Mouse (Mus musculus) heart, embryonic 13.5 days (tissue): ENCODE data around the gene Zbtb32. TPM values are rescaled to one million over a fixed set of nuclear protein-coding genes. Genes with fewer than 3 reads are reported as not detected.

Experiments used
- ATAC-seq: fragments of 200-750 bp; cut with Nextera tagmentation; 2 replicates; pipeline ENCODE4 v1.8.0; 2017; ENCODE audit warnings: moderate TSS enrichment; ENCODE audit not compliant: insufficient number of reproducible peaks, low FRiP score, low TSS enrichment; ENCODE audit errors: extremely low read depth
- H3K27ac ChIP-seq: fragments of 300-500 bp; sonication (generic); replicated peaks from 2 replicates; pipeline ENCODE4 v1.5.1; 2015; ENCODE audit warnings: moderate library complexity, mild to moderate bottlenecking, inconsistent platforms
- H3K27me3 ChIP-seq: fragments of 300-500 bp; sonication (generic); replicated peaks from 2 replicates; pipeline ENCODE4 v1.6.1; 2015; ENCODE audit warnings: mild to moderate bottlenecking, inconsistent platforms
- H3K36me3 ChIP-seq: fragments of 300-500 bp; sonication (generic); 2 replicates; pipeline ENCODE4 v1.6.1; 2015; ENCODE audit warnings: mild to moderate bottlenecking, inconsistent platforms
- H3K4me1 ChIP-seq: fragments of 300-500 bp; sonication (generic); 2 replicates; pipeline ENCODE4 v1.6.1; 2015; ENCODE audit warnings: inconsistent platforms
- H3K4me2 ChIP-seq: fragments of 300-500 bp; sonication (generic); 2 replicates; pipeline ENCODE4 v1.6.1; 2015; ENCODE audit warnings: inconsistent platforms, mild to moderate bottlenecking, moderate library complexity
- H3K4me3 ChIP-seq: fragments of 300-500 bp; sonication (generic); 2 replicates; pipeline ENCODE4 v1.5.1; 2015; ENCODE audit warnings: moderate library complexity, mild to moderate bottlenecking, inconsistent platforms
- H3K9ac ChIP-seq: fragments of 300-500 bp; sonication (generic); 2 replicates; pipeline ENCODE4 v1.6.1; 2015; ENCODE audit warnings: inconsistent platforms, mild to moderate bottlenecking, moderate library complexity
- H3K9me3 ChIP-seq: fragments of 300-500 bp; sonication (generic); 2 replicates; pipeline ENCODE4 v1.6.1; 2016; ENCODE audit warnings: inconsistent platforms
- WGBS: fragments of 180-500 bp; shearing (Covaris S2); methylation state at CpG from one replicate; pipeline ENCODE4 v1.1.7; 2015; ENCODE audit warnings: mixed read lengths; 5-methylcytosine and 5-hydroxymethylcytosine counted together
- polyA plus RNA-seq: library from polyadenylated mRNA; unstranded; fragments of >200 nt; fragmentation: Nextera tagmentation; extraction: Ambion mirVana; gene quantifications from 2 replicates; pipeline ENCODE4 v1.2.1, GENCODE M21; 2015

The Zbtb32 gene
- polyA plus RNA-seq, 1 experiment from 2014 or later: 0.13 TPM

DNA sequence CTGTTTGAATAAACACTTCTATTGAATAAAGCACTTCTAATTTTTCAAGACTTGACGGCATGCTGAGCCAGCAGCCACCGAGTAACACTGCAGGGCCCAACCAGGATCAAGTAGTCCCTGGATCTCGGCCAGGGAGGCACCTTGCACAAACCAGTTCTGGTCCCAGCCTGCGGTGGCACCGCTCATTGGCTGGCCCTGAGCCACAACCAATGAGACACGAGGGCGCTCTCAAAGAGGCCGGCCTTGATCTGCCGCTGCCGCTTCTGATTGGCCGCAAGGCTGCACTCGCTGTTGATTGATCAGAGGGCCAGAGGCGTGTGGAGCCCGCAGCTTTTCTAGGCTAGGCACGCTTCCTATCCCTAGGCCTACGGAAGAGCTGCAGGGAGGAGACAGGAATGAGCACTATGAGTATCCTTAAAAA lies 1.2 kb upstream of the Zbtb32 start:
- Histone ChIP-seq H3K4me1 (peaks cover 15% of the 10 kb centered on the region), H3K27ac (no peak overlapping the region), H3K9ac (0 out of 2 replicates have a peak overlapping the region, but pooled peaks have one; percentile 21), H3K27me3 (peaks cover 23% of the 10 kb centered on the region), H3K9me3 (no peaks in the 10 kb centered on the region), H3K4me3 (no peak overlapping the region), H3K36me3 (no peaks in the 10 kb centered on the region), H3K4me2 (peak overlapping the region; percentile 49)
- under 1% methylated on average over 16 of the region's 16 CpGs for WGBS
- peak; percentile 85 for ATAC-seq

DNA sequence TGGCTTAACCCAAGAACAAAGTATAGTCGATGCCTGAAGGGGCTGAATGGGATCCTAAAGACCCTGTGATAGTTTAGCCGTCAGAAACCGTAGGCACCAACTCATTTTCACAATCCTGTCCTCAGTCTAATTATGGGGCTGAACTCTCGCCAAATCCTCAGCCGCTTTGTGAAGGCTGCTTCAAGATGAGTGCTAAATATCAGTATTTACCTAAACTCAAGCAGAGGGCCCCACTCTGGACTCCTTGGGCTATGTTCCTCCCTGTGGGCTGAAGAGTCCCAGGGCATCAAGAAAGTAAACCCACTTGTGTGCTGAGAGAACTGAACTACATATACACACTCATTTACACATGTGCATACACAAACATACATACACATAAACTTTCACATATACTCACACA lies 1.9 kb downstream of the Zbtb32 start:
- no peak overlapping the region for H3K4me2 ChIP-seq
- WGBS: 72% methylated on average over 5 of the region's 5 CpGs
- no peak overlapping the region for H3K4me3 ChIP-seq
- no peaks in the 10 kb centered on the region for H3K36me3 ChIP-seq
- no peak overlapping the region for H3K9ac ChIP-seq
- no peak overlapping the region for H3K27ac ChIP-seq
- ATAC-seq: no peak
- H3K4me1 ChIP-seq: peaks cover 12% of the 10 kb centered on the region
- H3K27me3 ChIP-seq: peaks cover 30% of the 10 kb centered on the region
- H3K9me3 ChIP-seq: no peaks in the 10 kb centered on the region

DNA sequence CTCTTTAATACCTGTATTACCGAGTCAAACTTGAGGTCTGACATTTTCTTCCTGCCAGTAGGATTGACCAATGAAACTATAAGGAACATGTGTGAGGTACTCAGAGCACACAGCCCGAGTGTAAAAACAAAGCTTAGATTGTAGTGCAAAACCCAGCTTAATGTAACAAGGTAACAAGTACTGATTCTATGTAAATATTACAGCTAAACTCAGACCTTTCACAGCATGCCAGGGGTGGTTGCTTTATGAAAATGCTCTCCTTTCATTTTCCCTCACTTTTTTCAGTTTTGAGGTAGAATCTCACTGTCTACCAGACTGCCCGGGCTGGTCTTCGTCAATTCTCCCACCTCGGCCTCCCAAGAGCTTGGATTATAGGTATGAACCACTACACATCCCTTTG lies 2.6 kb downstream of the Zbtb32 start:
- H3K9ac ChIP-seq: no peak overlapping the region
- H3K4me2 ChIP-seq: no peak overlapping the region
- no peak for ATAC-seq
- peaks cover 30% of the 10 kb centered on the region for H3K27me3 ChIP-seq
- no peaks in the 10 kb centered on the region for H3K36me3 ChIP-seq
- H3K27ac ChIP-seq: no peak overlapping the region
- H3K4me1 ChIP-seq: peaks cover 12% of the 10 kb centered on the region
- 72% methylated on average over 5 of the region's 5 CpGs for WGBS
- no peak overlapping the region for H3K4me3 ChIP-seq
- no peaks in the 10 kb centered on the region for H3K9me3 ChIP-seq

- Histone ChIP-seq H3K4me3 (no peak overlapping the region), H3K4me2 (no peak overlapping the region), H3K27me3 (peaks cover 30% of the 10 kb centered on the region), H3K9ac (no peak overlapping the region), H3K9me3 (no peaks in the 10 kb centered on the region), H3K27ac (no peak overlapping the region), H3K4me1 (peaks cover 9% of the 10 kb centered on the region), H3K36me3 (no peaks in the 10 kb centered on the region)
- WGBS: 53% methylated on average over 4 of the region's 4 CpGs
- no peak for ATAC-seq
These were observed 4.1 kb downstream of the Zbtb32 start for GRCm38 (mm10) chr7:30594510-30595024.

GRCm38 (mm10) chr7:30593579-30594509 lies 4.9 kb downstream of the Zbtb32 start:
- 67% methylated on average over 10 of the region's 10 CpGs for WGBS
- Histone ChIP-seq H3K4me1 (peaks cover 8% of the 10 kb centered on the region), H3K4me3 (no peak overlapping the region), H3K36me3 (no peaks in the 10 kb centered on the region), H3K27me3 (peaks cover 28% of the 10 kb centered on the region), H3K27ac (no peak overlapping the region), H3K9ac (no peak overlapping the region), H3K9me3 (no peaks in the 10 kb centered on the region), H3K4me2 (no peak overlapping the region)
- ATAC-seq: no peak

GRCm38 (mm10) chr7:30592772-30593423 lies 5.8 kb downstream of the Zbtb32 start:
- H3K27ac ChIP-seq: no peak overlapping the region
- H3K9me3 ChIP-seq: no peaks in the 10 kb centered on the region

DNA sequence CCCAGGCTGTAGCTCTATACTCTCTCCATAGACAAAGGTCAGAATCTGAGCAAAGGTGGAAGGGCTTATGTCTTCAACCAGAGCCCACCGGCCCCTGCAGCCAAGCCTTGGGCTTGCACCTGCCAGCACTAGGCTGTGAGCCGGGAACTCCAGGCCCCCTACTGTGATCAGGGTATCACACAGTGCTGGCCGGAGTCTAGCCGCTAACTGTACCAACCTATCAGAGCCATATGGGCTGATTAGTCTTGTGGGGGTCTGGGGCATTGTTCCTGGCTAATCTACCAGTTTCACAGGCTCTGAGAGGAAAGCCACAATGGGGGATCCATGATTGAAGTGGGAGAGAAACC lies 7.1 kb downstream of the Zbtb32 start:
- Histone ChIP-seq H3K27ac (no peak overlapping the region), H3K9me3 (no peaks in the 10 kb centered on the region), H3K9ac (0 out of 2 replicates have a peak overlapping the region, but pooled peaks have one; percentile 7), H3K4me3 (no peak overlapping the region), H3K4me2 (no peak overlapping the region), H3K36me3 (peaks cover 4% of the 10 kb centered on the region), H3K27me3 (peaks cover 17% of the 10 kb centered on the region), H3K4me1 (peaks cover 20% of the 10 kb centered on the region)
- WGBS: 50% methylated on average over 4 of the region's 4 CpGs
- no peak for ATAC-seq

More at GRCm38 (mm10) chr7:30592772-30593423, 5.8 kb downstream of the Zbtb32 start:
- Histone ChIP-seq H3K4me1 (peaks cover 8% of the 10 kb centered on the region), H3K4me3 (no peak overlapping the region), H3K27me3 (peaks cover 26% of the 10 kb centered on the region), H3K36me3 (no peaks in the 10 kb centered on the region), H3K4me2 (no peak overlapping the region), H3K9ac (no peak overlapping the region)
- no peak for ATAC-seq
- WGBS: 34% methylated on average over 5 of the region's 5 CpGs

DNA sequence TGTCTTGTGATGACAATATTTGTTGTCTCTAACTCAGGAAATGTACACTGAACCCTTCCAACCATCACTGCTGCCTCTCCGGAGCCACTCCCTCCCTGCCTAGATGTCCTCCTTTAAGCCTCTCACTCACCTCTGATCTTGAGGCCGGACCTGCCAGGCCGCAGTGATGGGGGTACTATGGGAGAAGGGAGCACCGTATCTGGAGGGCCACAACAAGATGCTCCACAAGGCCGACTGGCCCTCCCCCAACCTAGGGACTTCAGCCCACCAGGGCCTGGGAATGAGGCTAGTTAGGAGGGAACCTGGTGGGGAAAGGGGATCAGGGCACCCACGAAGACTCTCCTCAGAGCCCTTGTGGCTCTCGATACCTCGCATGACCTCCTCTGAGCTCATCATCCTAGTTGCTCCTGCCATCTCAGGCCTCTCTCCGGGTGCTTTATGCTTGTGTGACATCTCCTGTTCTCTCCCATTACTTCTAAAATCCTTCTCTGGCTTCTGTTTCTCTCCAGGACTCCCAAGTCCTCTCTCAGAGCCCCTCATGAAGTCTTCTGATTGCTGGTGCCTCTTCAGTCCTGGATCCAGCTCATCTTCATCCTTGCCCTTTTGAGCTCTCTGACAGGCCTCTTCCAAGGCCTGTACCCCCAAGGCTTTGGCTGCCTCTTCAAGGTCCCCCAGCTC lies 7.6 kb downstream of the Zbtb32 start:
- Histone ChIP-seq H3K36me3 (peaks cover 9% of the 10 kb centered on the region), H3K9ac (peak overlapping the region; percentile 50; the same call in 1 of the 2 replicates), H3K27me3 (peaks cover 15% of the 10 kb centered on the region), H3K9me3 (no peaks in the 10 kb centered on the region), H3K4me2 (no peak overlapping the region), H3K4me3 (no peak overlapping the region), H3K4me1 (peaks cover 23% of the 10 kb centered on the region), H3K27ac (no peak overlapping the region)
- ATAC-seq: no peak
- 77% methylated on average over 9 of the region's 9 CpGs for WGBS

GRCm38 (mm10) chr7:30589435-30590301 lies 9.0 kb downstream of the Zbtb32 start:
- Histone ChIP-seq H3K9ac (peak overlapping the region; percentile 96), H3K36me3 (peaks cover 23% of the 10 kb centered on the region), H3K27ac (peak overlapping the region; percentile 90), H3K4me2 (peak overlapping the region; percentile 98), H3K9me3 (no peaks in the 10 kb centered on the region), H3K4me1 (peaks cover 23% of the 10 kb centered on the region), H3K4me3 (peak overlapping the region; percentile 80), H3K27me3 (peaks cover 4% of the 10 kb centered on the region)
- 26% methylated on average over 40 of the region's 40 CpGs for WGBS
- peak; percentile 29; the same call in 1 of the 2 replicates for ATAC-seq

- Histone ChIP-seq H3K9ac (peak within 1 kb of the TSS; percentile 96), H3K4me3 (peak within 1 kb of the TSS; percentile 80), H3K9me3 (no peaks in the 10 kb centered on the region), H3K27ac (peak within 1 kb of the TSS; percentile 90), H3K4me1 (peaks cover 23% of the 10 kb centered on the region), H3K27me3 (no peaks in the 10 kb centered on the region; the same call in 1 of the 2 replicates), H3K36me3 (peaks cover 31% of the 10 kb centered on the region), H3K4me2 (peak within 1 kb of the TSS; percentile 98)
- ATAC-seq: peak; percentile 92
- WGBS: under 1% methylated on average over 63 of the region's 68 CpGs
These were observed 9.9 kb downstream of the Zbtb32 start, which contains the start of gene Kmt2b for GRCm38 (mm10) chr7:30588676-30589434. Kmt2b (minus strand) TSS chr7:30588726.
